Mouse (Mus musculus) cerebellum, adult 9-11 months (tissue): ENCODE data around the gene Arhgef2.
"Not testable (repeated sequence)": the region's sequence is repeated elsewhere in the genome, so short reads cannot be mapped to it uniquely, and the experiment has no call there.

Source experiments
- DNase-seq: peaks from one replicate; pipeline ENCODE4 v3.0.0; 2022

Arhgef2 gene

DNA sequence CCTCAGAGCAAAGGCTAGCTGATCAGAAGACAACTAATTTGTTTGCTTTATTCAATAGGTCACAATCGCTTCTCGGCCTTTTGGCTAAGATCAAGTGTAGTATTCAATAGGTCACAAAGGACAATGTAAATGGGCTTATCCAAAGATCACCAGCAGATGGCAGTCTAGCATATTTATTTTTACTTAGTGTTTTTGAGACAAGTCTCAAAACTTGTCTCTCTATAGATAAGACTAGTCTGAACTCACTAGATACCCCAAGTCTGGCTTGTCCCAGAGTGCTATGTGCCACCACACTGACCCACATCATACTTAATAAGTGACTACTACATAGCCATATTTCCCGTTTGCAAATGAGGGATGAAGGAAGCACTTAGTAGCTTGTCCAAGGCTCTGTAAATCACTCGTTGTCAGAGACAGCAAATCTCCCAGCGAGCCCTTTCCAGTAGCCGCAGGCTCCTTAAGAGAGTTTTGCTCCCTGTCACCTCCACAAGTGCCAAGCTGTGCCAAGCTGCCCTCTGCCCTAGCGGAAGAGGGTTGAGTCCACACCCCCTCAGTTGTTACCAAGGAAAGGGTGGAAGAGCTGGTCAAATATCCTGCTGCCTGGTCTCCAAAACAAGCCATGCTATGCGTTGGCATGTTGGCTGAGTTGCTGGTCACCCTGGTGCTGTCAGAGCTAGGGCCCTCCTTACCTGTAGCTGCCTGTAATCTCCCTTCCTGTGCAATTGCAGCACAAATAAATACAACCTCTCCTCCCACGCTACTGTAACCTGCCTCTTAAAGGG, 13.6 kb upstream of the Arhgef2 start:
- no peak for DNase-seq

DNA sequence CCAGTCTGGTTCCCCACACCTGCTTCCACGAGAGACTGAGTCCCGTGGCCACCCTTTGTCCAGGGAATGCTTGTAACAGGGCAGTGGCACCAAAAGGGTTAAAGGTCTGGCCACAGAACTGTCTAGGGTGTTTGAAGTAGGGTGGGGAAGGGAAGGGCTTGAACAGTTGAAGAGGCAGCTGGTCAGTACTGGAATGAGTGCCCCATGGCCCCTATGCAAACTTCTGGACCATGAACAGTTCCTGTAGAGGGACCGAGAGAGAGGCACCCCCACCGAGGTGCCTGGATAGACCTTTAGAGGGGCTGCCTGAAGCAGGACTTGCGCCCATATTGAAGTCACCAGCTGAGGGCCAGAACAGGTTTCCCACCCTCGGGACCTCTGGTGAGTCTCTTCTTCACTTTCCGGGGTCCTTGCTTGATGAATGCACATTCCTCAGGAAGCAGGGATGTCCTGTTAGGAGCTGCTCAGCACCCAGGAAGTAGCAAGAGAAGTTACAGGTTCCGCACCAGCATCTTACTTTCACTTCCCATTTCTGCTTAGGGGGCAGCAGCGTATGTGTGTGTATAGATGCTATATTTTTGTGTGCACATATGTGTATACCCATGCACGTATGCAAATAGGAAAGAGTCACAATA, 12.7 kb upstream of the Arhgef2 start:
- no peak for DNase-seq

DNA sequence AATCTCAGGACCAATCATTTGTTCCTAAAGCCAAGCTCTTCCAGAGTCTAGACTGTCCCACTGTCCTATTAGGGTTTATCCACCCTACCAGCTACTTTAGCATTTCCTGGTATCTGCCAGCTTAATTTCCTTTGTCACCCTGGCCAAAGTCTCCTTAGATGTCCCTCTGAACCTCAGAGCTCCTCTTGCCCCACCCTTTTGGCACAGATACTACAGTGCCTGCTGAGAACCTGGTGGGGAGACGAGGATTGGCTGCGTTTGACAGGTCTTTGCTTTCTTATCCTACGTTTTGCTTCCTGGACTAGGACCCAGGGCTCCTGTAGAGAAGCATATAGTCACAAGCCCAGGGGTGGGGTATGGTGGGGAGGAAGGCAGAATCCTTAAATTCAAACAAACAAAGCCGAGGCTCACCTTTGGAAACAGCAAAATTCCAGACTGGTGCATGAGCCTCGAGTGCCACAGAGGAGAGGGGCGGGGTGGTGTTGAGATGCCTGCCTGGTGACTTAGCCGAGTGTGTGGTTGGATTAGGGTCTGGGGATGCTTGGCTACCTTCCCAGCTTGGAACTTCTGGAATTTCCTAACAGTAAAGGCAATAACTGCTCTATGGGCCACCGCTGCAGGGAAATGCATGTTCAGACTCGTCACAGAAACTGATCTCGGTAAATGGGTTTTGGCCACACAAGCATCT, 11.7 kb upstream of the Arhgef2 start:
- DNase-seq: no peak

DNA sequence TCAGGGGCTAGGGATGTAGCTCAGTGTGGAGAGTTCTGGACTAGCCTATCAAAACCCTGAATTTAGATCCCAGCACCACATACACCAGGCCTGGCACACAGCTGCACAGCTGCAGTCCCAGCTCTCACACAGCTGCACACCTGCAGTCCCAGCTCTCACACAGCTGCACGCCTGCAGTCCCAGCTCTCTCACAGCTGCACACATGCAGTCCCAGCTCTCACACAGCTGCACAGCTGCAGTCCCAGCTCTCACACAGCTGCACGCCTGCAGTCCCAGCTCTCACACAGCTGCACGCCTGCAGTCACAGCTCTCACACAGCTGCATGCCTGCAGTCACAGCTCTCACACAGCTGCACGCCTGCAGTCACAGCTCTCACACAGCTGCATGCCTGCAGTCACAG, 9.2 kb upstream of the Arhgef2 start:
- not testable (repeated sequence) for DNase-seq

DNA sequence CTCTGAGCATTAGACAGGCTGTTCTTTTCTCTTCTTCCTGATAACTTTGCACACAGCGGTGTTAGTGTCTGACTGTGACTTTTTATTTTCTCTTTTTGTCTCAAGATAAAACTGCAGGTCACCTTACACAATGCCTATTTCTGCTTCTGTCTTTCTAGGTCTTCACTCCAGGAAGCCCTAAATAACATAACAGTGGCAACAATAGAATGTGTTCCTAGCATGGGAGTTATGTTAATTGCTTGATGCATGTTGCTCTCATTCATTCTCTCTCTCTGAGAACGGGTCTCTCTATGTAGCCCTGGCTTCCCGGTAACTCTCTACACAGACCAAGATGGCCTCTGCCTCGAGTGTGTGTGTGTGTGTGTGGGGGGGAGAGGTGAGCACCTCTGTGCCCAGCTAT, 3.3 kb upstream of the Arhgef2 start:
- DNase-seq: no peak

DNA sequence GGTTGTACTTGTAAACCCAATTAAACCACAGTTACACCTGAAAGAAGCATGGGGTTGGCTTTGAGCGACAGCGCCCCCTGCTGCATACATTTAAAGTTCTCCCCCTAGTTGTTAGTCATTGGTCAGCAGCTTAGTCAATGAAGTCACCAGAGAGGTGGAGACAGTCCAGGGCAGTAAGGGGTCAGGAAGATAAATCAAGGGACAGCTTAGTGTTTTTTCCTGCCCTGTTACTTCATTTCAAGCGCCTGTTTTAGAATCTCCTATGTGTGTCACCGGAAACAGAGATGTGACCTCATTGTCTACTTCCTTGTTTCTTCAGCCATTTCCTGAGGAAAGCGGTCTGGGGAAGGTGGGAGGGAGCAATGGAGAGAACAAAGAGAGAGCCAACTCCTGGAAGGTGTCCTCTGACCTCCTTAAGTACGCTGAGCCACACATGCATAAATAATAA, 2.0 kb upstream of the Arhgef2 start:
- peak; percentile 58 for DNase-seq

DNA sequence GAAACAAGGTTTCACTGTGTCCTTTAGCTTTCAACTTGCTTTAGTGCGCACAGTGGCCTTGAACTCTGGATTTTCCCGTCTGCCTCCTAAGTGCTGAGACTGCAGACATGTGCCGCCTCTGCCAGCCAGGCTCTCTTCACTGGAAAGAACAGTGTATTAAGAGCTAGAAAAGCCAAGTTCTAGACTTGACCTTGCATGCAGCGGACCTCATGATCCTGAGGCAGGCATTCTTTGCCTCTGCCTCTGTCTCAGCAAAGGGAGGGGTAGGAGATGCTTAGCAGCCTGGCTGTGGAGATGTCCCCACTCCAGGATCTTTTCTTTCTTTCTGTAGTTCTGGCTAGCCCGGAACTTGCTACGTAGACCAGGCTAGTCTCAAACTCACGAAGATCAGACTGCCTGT, 903 bp upstream of the Arhgef2 start:
- no peak for DNase-seq

DNA sequence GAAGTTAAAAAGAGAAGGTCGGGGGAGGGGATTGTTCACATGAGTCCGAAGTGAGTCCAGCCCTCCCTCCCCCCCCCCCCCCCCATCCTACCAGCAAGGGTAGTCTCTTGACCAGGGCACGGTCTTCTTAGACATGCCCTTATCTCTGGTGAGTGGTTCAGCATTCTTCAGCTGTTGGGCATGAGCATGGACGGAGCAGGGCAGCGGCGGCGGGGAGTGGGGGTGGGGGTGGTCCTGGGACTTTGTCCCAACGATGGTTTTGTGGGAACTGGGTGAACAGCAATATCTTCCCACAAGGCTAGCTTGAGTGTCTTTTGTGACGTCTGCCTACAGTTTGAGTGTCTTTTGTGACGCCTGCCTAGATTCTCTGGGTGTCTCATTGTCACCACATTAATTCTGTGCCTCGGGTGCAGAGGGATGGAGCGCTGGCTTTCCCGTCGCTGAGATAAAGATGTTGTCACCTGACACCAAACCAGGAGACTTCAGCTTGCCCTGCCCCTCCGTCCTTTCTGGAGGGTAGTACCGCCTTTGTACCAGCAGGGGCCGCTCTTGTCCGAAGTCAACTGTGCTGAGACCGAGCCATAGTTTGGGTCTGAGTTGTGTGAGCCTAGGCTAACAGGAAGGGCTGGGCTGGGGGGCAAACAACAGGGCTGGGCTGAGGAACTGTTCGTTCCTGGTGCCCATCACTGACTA, 1.4 kb downstream of the Arhgef2 start:
- peak; percentile 89 for DNase-seq

DNA sequence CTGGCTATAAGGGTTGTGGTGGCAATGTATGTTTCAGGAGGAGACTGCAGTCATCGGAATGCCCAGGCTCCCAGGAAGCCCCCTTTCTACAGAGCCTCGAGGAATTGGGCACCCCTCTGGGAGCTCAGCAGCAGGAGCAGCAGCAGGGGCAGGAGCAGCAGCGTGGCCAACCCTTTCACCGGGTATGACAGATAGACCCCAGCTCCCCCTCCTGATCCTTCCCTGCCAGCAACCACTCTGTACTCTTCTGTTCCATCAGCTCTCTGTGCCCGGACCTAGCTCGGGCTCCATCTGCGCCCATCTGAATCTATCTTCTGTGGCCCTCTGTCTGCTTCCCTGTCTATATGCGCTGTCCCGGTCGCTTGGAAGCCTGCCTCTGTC, 2.0 kb downstream of the Arhgef2 start:
- no peak for DNase-seq

DNA sequence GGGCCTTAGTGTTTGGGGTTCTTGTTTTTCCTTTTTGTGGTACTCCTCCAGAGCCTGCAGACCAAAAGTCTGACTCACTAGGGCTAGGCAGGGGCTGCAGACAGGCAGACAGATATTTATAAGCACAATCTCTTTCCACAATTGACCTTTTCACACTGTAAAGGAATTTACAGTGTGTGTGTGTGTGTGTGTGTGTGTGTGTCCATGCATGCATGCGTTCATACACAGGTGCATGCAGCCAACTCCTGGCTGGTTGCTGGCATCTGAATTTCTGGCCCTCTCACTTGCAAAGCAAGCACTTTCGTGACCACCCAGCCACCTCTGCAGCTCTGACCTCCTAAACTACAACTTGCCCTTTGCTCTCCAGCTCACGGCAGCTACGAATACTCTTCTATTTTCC, 3.3 kb downstream of the Arhgef2 start:
- DNase-seq: no peak

DNA sequence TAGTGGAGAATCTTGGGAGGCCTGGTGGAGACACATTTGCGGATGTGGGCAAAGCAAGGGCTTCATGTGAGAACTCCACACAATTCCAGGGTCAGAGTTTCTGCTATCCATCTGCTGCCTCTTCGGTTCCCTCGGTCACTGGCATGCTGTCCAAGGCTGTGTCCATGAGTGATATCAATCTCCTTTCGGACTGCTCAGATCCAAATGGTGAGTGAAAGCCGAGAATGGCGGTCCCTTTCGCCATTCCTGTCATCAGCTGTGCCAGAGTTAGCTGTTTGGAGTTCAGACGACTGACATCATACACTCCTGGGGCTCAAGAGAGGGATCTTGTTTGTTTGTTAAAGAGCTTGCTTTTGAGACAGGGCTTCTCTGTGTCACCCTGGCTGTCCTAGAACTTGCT, 8.7 kb downstream of the Arhgef2 start:
- no peak for DNase-seq

DNA sequence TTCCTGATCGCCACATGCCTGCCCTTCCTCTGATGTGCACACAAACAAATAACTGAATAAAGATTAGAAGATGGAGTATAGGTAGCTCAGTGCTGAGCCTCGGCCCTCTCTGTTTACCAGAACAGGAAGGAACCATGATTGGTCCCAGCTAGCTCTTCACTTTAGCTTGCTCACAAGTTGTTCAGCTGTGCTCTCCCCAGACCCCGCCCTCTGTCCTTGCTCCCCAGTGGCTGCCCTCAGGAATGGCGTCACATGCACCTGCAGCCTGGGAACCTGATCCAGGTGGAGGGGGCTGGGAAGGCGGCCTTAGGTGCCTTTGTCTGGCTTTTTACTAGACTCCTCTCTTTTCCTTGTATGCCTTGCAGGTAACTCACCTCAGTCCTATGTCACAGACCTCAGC, 9.4 kb downstream of the Arhgef2 start:
- DNase-seq: peak; percentile 59

DNA sequence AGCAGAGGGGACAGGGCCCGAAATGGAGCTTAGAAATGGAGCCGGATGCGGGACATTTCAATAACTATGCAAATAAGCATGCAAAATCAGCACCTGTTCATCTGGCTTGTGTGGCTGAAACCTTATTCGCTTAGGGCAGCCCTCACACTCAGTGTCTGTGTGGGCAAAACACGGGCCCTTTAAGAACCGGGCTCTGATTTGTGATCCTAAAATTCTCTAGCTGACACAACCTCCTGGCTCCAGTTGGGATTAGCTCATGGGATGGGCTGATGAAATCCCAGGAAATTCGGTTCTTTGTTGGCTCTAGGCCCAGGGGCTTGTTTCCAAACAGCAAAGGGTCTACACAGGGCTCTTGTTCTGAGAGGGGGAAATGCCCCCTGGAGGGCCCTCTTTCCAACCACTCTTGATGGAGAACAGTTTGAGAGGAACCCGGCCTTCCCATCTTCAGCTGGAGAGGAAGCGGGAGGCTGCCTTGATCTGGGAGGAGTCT, 10.2 kb downstream of the Arhgef2 start:
- DNase-seq: peak; percentile 84

DNA sequence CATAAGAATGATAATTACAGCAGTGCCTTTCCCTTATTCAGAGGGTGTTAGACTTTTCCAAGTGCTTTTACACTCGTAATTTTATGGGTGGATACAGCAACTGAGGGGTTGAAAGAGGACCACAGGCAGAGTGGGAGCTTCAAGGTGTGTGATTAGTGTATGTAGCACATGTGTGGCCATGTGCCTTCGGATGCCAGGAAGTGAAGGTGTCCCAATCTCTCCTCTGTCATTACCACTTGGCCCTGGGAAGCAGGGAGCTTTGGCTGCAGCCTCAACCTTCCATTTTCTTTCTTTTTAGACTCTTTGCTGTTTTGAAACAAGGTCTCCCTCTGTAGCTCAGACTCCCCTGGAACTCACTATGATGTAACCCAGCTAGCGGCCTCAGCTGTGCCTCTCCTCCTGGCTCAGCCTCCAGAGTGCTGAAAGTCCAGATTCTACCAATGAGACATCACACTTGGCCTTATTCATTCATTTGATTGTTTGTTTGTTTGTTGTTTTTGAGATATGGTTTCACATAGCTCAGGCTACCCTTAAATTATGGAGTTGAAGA, 11.3 kb downstream of the Arhgef2 start:
- peak; percentile 41 for DNase-seq

DNA sequence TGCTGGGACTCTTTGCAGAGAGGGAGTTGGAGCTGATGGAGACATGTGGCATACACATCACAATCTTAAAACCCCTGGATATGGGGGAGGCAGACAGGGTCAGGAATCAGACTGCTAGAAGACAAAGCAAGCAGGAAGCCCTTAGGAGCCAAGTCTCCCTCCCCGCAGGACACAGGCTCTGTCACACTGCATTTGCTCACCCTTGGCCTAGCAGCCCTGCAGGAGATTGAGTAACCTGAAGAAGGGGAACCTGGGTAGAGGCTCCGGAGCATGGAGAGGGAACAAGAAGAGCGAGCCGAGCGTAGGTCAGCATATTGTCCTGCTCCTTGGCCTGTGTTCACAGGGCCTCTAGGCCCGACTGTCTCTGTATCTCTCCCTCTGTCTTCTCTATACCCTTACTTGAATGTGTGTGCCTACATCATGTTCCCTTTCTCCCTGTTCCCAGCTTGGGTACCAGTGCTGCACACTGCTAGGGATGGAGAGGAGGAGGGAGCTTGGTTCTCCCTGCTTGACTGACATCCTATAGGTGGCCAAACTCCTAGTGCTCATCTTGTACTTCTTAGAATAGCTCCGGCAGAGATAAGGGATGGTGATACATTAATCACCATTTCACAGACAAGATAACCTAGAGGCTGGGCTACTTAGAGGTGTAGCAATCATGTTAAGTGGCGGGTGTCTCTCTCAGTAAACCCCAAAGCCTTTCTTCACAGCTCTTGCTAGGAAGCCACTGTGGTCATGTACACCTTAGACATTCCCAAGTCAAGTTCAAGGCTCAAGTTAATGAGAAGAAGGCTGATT, 12.5 kb downstream of the Arhgef2 start:
- DNase-seq: peak; percentile 53

DNA sequence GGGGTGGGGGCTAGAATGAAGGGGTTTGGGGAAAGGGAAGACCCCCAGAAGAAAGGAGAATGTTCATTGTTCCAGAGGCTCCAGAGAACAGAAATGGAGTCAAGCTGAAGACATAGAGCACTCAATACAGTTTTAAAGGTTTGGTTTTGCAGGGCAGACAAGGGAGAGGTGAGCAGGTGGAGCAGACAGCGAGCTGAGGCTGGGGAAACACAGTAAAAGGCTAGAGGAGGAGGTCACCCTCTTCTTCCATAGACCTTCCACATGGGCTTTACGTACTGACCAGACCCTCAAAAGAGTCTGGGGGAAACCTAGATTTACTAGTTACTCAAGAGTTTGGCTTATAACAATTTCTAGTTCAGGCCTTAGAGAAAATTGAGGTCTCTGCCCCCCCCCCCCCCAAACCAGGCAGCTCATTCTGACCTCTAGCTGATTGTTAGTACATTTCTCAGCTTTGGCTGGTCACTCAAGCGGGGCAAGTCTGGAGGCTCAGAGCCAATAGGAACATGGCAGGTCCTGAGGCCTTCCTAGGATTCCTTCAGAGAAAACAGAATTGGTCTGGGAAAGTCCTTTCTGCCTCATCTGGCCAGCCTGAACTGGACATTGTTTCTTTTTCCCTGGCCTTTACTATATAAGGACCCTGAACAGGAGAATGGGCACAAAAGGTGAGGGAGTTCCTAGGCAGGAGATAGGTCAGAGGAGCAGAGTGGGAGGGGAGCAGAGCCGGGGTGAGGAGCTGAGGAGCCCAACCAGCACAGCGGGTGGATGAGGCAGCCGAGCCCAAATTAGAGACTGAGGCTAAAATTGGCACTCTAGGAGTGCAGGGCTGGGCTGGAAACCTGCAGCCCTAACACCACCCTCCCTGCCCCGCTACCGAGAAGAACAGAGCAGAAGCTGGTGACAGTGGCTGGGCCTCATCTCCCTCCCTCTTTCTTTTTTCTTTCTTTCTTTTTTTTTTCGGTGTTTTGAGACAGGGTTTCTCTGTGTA, 13.6 kb downstream of the Arhgef2 start:
- peak; percentile 80 for DNase-seq

DNA sequence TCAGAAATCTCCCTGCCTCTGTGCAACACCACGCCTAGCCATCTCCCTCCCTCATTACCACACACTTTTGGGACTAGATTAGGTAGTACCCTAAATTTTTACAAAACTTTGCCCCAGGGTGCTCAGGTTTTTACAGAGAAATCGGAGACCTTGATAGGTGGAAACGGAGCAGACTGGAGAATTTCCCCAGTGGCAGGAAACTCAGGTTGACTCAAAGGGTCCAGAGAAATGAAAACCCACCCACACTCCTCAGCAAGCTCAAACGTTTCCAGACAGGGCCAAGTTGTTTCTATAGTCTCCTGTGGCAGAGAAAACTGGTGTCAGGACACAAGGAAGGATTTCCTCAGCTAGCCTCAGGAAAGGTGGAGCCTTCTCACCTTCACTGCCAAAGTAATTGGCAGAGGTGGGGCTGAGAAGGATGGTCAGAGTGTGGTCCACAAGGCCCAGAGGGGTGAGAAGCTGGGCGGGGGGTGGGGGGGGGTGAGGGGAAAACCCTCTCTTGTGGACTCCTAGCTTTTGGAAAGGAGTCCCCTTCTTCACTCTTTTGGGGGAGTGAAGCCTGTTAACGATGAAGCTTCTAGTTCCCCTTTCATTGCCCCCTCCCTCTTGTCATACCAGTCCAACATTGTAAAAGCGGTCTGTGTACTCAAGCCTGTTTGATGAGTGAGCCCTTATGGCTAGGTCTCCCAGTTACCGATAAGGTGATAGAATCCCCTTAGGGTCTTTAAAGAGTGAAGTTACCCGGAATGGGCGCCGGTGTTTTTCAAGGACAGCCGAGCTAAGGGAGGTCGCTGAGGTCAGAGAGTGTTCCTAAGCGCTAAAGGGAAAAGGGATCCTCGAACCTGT, 14.6 kb downstream of the Arhgef2 start:
- DNase-seq: peak; percentile 46

DNA sequence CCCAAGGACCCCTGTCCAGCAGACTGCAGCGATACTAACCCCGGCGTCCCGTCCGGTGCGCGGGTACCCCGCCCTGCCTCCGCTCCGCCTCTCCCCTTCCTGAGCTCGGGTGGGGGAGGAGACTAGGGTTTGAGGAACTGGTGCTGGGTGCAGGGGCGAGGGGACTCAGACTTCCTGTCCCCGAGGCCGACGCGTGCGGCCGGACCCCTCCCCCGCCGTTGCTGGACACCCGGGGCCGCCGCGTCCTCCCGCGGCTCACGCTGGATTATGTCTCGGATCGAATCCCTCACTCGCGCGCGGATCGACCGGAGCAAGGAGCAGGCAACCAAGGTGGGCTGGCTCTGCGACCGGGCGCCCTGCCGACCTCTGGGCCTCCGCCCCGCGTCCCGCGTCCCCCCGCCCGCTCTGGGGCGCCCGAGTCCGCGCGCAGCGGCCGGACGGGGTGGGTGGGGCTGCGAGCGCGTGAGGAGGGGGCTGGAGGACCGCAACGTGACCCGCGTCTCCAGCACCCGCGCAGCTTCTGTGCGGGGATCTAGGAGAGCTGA, 15.3 kb downstream of the Arhgef2 start:
- peak; percentile 79 for DNase-seq

DNA sequence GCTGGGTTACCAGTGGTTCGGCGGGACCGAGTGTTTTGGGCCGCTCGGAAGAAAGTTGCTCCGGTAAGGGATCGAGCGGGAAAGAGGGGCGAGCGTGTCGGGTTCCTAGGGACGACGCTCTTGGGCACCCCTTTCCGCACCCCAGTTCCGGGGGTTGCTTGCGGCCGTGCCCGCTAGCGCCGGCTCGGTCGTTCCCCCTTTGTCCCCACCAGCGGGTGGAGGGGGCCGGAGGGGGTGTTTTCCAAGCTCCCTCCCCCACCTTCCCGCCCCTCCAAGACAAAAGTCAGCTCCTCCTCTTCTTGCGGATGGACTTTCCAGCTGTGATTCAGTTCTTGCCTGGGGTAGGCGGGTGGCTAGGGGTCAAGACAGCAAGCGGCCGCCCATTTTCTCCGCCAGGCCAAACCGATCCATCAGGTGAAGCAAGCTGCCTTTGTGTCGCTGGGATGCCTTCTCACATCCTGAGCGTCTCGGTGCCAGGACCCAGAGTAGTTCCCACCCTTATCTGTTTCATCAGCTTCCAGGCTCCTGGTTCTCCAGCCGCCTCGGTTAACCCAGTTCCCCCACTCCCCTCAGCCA, 15.9 kb downstream of the Arhgef2 start:
- peak; percentile 71 for DNase-seq
